Mouse (Mus musculus) neural tube, embryonic 14.5 days (tissue): ENCODE data around the gene Lsp1. TPM values are rescaled to one million over a fixed set of nuclear protein-coding genes. Genes with fewer than 3 reads are reported as not detected.

ENCODE experiments used
- ATAC-seq: fragments of 200-750 bp; cut with Nextera tagmentation; 2 replicates; pipeline ENCODE4 v1.8.0; 2017; ENCODE audit warnings: low read depth, mild to moderate bottlenecking, moderate TSS enrichment, moderate library complexity
- H3K27ac ChIP-seq: fragments of 300-500 bp; sonication (generic); 2 replicates; pipeline ENCODE4 v1.5.1; 2014; ENCODE audit warnings: low read depth, mild to moderate bottlenecking, control low read depth, low read length, moderate library complexity, mixed read lengths
- H3K27me3 ChIP-seq: fragments of 300-500 bp; sonication (generic); 2 replicates; pipeline ENCODE4 v1.6.1; 2014; ENCODE audit warnings: low read length; ENCODE audit not compliant: control insufficient read depth, insufficient read depth
- H3K36me3 ChIP-seq: fragments of 300-500 bp; sonication (generic); 2 replicates; pipeline ENCODE4 v1.6.1; 2014; ENCODE audit warnings: low read length, mixed read lengths; ENCODE audit not compliant: control insufficient read depth, insufficient read depth
- H3K4me1 ChIP-seq: fragments of 300-500 bp; sonication (generic); 2 replicates; pipeline ENCODE4 v1.6.1; 2014; ENCODE audit warnings: low read length; ENCODE audit not compliant: control insufficient read depth, insufficient read depth
- H3K4me2 ChIP-seq: fragments of 300-500 bp; sonication (generic); 2 replicates; pipeline ENCODE4 v1.6.1; 2014; ENCODE audit warnings: mild to moderate bottlenecking, low read depth, low read length, control low read depth
- H3K4me3 ChIP-seq: fragments of 300-500 bp; sonication (generic); 2 replicates; pipeline ENCODE4 v1.5.1; 2014; ENCODE audit warnings: low read depth, low read length, control low read depth, mixed read lengths
- H3K9ac ChIP-seq: fragments of 300-500 bp; sonication (generic); replicated peaks from 2 replicates; pipeline ENCODE4 v1.6.1; 2014; ENCODE audit warnings: low read depth, mild to moderate bottlenecking, control low read depth, low read length, mixed read lengths
- H3K9me3 ChIP-seq: fragments of 300-500 bp; sonication (generic); 2 replicates; pipeline ENCODE4 v1.6.1; 2016; ENCODE audit warnings: low read length; ENCODE audit not compliant: control insufficient read depth
- WGBS: fragments of 180-500 bp; shearing (Covaris S2); extraction: QIAGEN DNeasy Blood & Tissue Kit; methylation state at CpG from one replicate; pipeline ENCODE4 v1.1.7; 2014; 5-methylcytosine and 5-hydroxymethylcytosine counted together
- polyA plus RNA-seq: library from polyadenylated mRNA; unstranded; fragments of >200 nt; fragmentation: Nextera tagmentation; extraction: Ambion mirVana; gene quantifications from 2 replicates; pipeline ENCODE4 v1.2.1, GENCODE M21; 2014

The Lsp1 gene
- polyA plus RNA-seq, 1 experiment from 2014 or later = 3.9 TPM

DNA sequence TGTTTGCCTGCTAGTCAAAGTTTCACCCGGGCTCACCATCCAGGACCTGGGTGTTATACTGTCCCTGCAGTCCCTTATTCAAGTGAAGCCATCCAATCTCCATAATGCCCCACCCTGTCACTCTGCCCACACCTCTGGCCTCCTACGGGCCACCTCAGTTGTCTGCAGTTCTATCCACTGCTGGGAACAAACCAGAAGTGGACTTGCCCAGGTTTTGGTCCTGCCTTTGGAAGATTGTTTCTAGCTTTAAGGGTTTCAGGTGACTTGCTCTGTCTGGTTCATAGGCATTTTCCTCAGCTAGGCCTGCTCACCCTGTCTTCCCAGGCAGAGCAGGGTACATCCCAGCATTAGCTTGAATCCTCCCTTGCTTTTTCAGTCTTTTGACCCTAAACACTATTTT is 5.4 kb upstream of the Lsp1 start:
- Histone ChIP-seq H3K4me2 (no peak overlapping the region), H3K4me1 (no peaks in the 10 kb centered on the region), H3K27me3 (no peaks in the 10 kb centered on the region), H3K9ac (no peak overlapping the region), H3K9me3 (no peaks in the 10 kb centered on the region), H3K36me3 (no peaks in the 10 kb centered on the region), H3K27ac (no peak overlapping the region), H3K4me3 (no peak overlapping the region)
- WGBS = 45% methylated on average over 2 of the region's 2 CpGs
- no peak for ATAC-seq

DNA sequence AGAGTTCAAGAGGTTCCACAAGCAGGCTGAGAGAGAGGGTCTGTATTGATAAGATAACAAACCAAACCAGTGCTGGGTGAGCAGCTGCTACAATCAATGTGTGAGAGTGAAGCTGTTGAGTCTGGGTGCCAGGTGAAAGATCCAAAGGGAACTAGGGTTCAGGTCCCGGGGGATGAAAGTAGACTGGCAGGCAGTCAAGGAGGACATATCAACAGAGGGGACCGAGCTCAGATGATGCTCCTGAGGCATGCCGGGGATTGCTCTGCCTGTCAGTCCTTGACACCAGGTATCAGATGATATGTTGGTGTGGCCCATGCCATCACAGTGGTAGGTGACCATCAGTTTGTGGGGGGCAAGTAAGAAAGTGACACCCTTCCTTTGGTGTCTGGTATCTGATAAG is 3.8 kb upstream of the Lsp1 start:
- WGBS = 86% methylated on average over 3 of the region's 3 CpGs
- Histone ChIP-seq H3K27me3 (no peaks in the 10 kb centered on the region), H3K27ac (no peak overlapping the region), H3K4me3 (no peak overlapping the region), H3K4me2 (no peak overlapping the region), H3K9ac (no peak overlapping the region), H3K4me1 (no peaks in the 10 kb centered on the region), H3K9me3 (no peaks in the 10 kb centered on the region), H3K36me3 (no peaks in the 10 kb centered on the region)
- ATAC-seq = no peak

DNA sequence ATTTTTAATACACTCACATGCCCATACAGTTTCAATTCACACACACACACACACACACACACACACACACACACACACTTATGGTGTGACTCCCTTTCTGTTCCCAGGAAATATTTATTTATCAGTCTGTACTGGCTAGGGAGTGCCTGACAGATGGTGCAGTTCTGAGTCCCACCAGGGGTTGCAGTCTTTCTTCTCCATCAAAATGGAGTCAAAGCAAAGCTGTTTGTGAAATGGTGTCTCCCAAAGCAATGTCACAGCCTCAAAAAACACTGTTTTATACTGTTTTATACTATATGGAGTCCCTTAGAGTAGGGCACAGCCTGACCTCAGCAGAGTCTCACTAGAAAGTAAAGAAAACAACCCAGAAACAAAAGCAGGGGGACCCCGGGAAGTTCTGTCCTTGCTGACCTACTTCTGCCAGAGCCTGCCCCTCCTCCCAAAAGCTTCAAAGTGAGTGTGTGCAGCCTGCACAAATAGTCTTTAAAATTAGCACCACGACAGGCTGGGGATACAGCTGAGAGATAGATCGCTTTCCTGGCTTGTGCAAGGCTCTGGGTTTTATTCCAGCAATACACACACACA is 3.3 kb upstream of the Lsp1 start:
- Histone ChIP-seq H3K4me1 (no peaks in the 10 kb centered on the region), H3K27ac (peak overlapping the region; percentile 39), H3K9me3 (no peaks in the 10 kb centered on the region), H3K36me3 (no peaks in the 10 kb centered on the region), H3K4me2 (no peak overlapping the region), H3K27me3 (no peaks in the 10 kb centered on the region), H3K4me3 (no peak overlapping the region), H3K9ac (no peak overlapping the region)
- WGBS = 27% methylated on average over 3 of the region's 3 CpGs
- ATAC-seq = no peak; the same call in 1 of the 2 replicates

DNA sequence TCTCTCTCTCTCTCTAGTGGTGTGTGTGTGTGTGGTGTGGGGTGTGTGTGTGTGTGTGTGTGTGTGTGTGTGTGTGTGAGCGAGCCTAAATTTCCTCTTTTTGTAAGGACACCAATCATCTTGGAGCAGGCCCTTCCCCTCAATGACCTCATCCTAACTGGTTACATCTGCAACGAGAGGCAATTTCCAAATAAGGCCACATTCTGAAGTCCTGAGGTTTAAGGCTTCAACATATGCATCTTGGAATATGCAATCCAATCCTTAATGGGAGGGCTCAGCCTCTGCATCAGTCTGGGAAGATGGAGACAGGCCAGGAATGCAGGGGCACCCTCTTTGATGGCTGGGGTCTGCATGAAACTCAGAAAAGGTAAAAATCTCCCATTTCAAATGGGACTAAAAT is 2.6 kb upstream of the Lsp1 start:
- H3K4me1 ChIP-seq = no peaks in the 10 kb centered on the region
- H3K36me3 ChIP-seq = no peaks in the 10 kb centered on the region
- H3K9ac ChIP-seq = no peak overlapping the region
- WGBS = 47% methylated on average over 2 of the region's 2 CpGs
- H3K4me2 ChIP-seq = no peak overlapping the region
- no peak overlapping the region for H3K4me3 ChIP-seq
- no peaks in the 10 kb centered on the region for H3K27me3 ChIP-seq
- no peaks in the 10 kb centered on the region for H3K9me3 ChIP-seq
- no peak for ATAC-seq
- no peak overlapping the region for H3K27ac ChIP-seq

DNA sequence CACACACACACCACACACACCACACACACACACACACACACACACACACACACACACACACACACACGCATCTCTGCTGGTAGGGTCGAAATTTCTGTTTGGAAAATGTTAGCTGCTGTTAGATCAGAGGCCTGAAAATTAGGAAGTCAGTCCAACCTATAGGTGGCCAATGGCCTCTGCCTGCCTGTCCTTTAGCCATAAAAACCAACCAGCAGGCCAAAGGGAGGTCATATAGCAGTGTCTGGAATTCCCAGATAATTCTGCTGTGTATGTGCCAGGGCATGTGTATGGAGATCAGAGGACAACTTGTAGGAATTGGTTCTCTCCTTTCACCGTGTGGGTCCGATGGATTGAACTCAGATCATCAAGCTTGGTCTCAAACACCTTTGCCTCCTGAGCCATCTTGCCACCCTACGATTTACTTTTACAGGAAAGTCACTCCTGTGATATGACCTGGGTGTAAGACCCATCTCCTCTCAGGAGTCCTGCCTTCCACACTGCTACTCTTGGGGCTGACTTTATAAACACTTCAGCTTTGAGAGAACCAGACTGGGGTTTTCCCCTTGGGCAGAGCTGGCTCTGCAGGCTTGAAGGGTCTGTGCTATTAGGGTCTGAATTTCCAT is 1.8 kb upstream of the Lsp1 start:
- H3K9me3 ChIP-seq = no peaks in the 10 kb centered on the region
- H3K9ac ChIP-seq = no peak overlapping the region
- no peak overlapping the region for H3K27ac ChIP-seq
- 87% methylated on average over 4 of the region's 5 CpGs for WGBS
- H3K4me2 ChIP-seq = no peak overlapping the region
- no peaks in the 10 kb centered on the region for H3K27me3 ChIP-seq
- no peaks in the 10 kb centered on the region for H3K36me3 ChIP-seq
- no peak for ATAC-seq
- no peak overlapping the region for H3K4me3 ChIP-seq
- no peaks in the 10 kb centered on the region for H3K4me1 ChIP-seq

DNA sequence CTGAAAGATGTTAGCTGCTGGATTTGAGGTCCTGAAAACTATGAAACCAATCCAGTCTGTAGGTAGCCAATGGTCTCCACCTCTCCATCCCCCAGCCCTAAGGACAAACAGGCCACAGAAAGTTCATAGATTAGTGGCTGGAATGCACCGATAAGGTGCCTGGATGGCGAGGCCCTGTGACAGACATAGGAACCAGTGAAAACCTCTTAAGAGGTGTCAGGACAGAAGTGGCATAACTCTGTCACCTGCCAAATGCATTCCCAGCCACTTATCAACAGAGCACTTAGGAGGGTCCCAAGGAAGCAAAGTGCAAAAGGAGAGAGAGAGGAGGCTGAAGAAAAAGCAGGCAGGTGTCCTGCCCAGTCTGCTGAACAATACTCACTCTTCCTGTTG is 1.3 kb upstream of the Lsp1 start:
- H3K27ac ChIP-seq = no peak overlapping the region
- H3K9ac ChIP-seq = no peak overlapping the region
- 97% methylated on average over 2 of the region's 2 CpGs for WGBS
- H3K9me3 ChIP-seq = no peaks in the 10 kb centered on the region
- H3K36me3 ChIP-seq = no peaks in the 10 kb centered on the region
- H3K4me2 ChIP-seq = no peak overlapping the region
- H3K4me1 ChIP-seq = no peaks in the 10 kb centered on the region
- no peak for ATAC-seq
- H3K27me3 ChIP-seq = no peaks in the 10 kb centered on the region
- no peak overlapping the region for H3K4me3 ChIP-seq

DNA sequence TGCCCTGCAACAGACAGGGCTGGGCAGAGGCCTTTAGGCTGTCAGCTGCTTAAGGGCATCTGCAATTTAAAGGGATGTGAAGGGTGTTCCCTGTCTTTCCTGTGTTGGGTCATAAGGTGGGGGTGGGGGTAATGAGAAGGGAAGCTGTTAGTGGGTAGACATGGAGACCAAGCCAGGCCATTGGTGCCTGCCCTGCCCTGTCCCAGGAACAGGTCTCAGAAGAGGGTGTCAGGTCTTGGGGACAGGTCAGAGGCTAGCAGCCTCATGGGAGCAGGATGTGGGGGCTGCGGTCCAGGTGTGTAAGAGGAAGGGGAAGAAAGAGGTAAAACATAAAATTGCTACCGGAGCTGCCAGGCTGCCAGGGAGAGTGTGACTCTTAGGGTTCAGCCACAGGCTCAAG is 837 bp downstream of the Lsp1 start:
- Histone ChIP-seq H3K27ac (no peak overlapping the region), H3K36me3 (no peaks in the 10 kb centered on the region), H3K4me3 (no peak overlapping the region), H3K27me3 (no peaks in the 10 kb centered on the region), H3K4me2 (no peak overlapping the region), H3K9me3 (no peaks in the 10 kb centered on the region), H3K4me1 (no peaks in the 10 kb centered on the region), H3K9ac (no peak overlapping the region)
- no peak for ATAC-seq
- 85% methylated on average over 2 of the region's 2 CpGs for WGBS

DNA sequence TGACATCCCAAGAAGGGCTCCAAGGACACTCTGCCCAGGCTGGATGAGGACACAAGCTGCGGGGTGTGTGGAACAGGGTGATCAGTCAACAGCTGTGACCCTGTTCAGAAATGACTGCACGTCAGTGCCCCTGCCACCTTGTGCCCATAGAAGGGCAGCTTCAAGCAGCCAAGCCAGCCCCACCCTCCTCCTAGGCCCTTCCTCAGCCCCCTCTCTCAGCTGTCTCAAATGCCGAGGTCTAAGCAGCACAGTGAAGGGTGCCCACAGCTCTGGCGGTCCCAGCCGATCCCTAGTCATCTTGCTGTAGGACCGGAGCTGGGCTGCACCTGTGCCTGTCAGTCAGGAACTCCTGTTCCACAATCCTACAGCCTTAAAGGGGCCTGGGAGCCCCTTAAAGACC is 1.6 kb downstream of the Lsp1 start:
- 78% methylated on average over 6 of the region's 6 CpGs for WGBS
- no peak overlapping the region for H3K27ac ChIP-seq
- H3K36me3 ChIP-seq = no peaks in the 10 kb centered on the region
- no peaks in the 10 kb centered on the region for H3K27me3 ChIP-seq
- H3K9ac ChIP-seq = no peak overlapping the region
- no peak for ATAC-seq
- H3K4me1 ChIP-seq = no peaks in the 10 kb centered on the region
- H3K4me3 ChIP-seq = no peak overlapping the region
- H3K9me3 ChIP-seq = no peaks in the 10 kb centered on the region
- H3K4me2 ChIP-seq = no peak overlapping the region

DNA sequence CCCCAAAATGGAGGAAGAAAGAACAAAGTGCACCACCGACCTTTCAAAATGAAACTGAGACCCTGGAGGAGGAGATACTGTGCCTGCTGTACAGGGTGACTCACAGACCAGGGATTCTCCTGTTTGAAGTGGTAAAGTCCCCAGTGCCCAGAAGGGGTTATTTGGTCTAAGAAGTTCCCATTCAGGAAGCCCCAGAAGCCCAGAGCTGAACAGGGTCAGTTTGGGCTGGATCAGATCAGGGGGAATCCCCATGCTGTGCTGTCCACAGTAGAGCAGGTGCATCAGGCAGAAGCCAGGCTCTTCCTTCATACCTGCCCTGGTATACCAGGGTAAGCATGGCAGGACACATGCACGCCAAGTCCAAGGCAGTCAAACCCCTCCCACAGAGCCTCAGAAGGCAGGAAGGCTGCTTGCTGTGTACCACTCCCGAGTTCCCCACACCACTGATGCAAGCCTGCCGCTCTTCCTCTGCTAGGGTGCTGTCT is 2.0 kb downstream of the Lsp1 start:
- H3K9ac ChIP-seq = no peak overlapping the region
- no peaks in the 10 kb centered on the region for H3K4me1 ChIP-seq
- 71% methylated on average over 4 of the region's 4 CpGs for WGBS
- no peaks in the 10 kb centered on the region for H3K36me3 ChIP-seq
- H3K9me3 ChIP-seq = no peaks in the 10 kb centered on the region
- no peak overlapping the region for H3K4me3 ChIP-seq
- H3K4me2 ChIP-seq = no peak overlapping the region
- H3K27me3 ChIP-seq = no peaks in the 10 kb centered on the region
- no peak for ATAC-seq
- H3K27ac ChIP-seq = no peak overlapping the region
